ENCODE assay signal across 8 mouse cellular contexts in the genomic region with DNA sequence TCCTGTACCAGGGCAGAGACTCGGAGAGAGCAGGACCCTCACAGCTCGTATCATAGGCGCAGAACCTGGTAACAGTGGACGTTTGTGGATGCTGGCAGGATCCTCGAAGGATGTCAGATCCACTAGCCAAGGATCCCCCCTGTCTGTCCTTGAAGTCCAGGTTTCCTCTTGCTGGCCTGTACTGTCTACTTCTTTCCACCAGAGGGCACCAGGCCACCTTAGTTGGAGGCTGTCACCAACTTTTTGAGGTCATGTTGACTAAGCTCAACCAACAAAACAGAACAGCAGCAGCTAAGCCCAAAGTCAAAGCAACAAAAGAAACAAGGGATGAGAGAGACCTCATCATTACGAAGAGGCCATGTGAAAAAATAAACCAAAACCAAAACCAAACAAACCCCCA. TPM values are rescaled to one million over a fixed set of nuclear protein-coding genes. Genes with fewer than 3 reads are reported as not detected.
DNase-seq lines count a peak whose midpoint lies in the region; TF ChIP-seq lines count a peak whose summit lies in the region.
"Had no signal": no experiment of that assay in that cellular context is flagged by ENCODE, and none has a peak within 500 bp of the region (broad histone marks: within the 10 kb centered on the region; RNA-seq: fewer than 3 reads in every experiment).

No protein-coding gene starts in this region.

- no peak for TF ChIP-seq POLR2A in ES-Bruce4 (IDR thresholded peaks at IDR 0.05; ENCODE audit: insufficient read depth, low read length)
- no peak for TF ChIP-seq POLR2A in lung, adult 2 months (IDR thresholded peaks at IDR 0.05; ENCODE audit: borderline replicate concordance, extremely low read depth, low read depth, low read length)

- peak; percentile 65 for TF ChIP-seq CTCF in ES-Bruce4 (IDR thresholded peaks at IDR 0.05; ENCODE audit: low read depth, low read length)
- TF ChIP-seq CTCF in lung, adult 2 months (IDR thresholded peaks at IDR 0.05; ENCODE audit: insufficient read depth, low read length), result peak; percentile 63

- no peak overlapping the region for H3K9ac ChIP-seq in ES-Bruce4 (ENCODE audit: low read depth, poor library complexity, severe bottlenecking)
- H3K9ac ChIP-seq: limb, embryonic 12.5 days had no signal

- peak; percentile 47 for DNase-seq in layer of hippocampus, adult 11-12 months (ENCODE audit: low spot score)
- no peak for DNase-seq in layer of hippocampus, adult 9-11 months
- DNase-seq in adipocyte (ENCODE audit: low spot score), result peak; percentile 58
- DNase-seq in embryo, embryonic 11 days, result peak; percentile 48
- peak; percentile 27 for DNase-seq in lung, adult 2 months
- DNase-seq in neural tube, embryonic 10.5 days (ENCODE audit: extremely low spot score, low spot score), result no peak

- H3K4me1 ChIP-seq in ES-Bruce4 (ENCODE audit: control insufficient read depth, insufficient read depth, low read length), result no peaks in the 10 kb centered on the region
- peaks cover 9% of the 10 kb centered on the region for H3K4me1 ChIP-seq in lung, adult 2 months (ENCODE audit: control insufficient read depth, insufficient read depth, low read length)

- no peaks in the 10 kb centered on the region for H3K9me3 ChIP-seq in ES-Bruce4 (replicated peaks; ENCODE audit: control insufficient read depth, insufficient read depth, low read length, poor library complexity, severe bottlenecking)
- H3K9me3 ChIP-seq: limb, embryonic 12.5 days had no signal

- H3K36me3 ChIP-seq in ES-Bruce4 (ENCODE audit: control insufficient read depth, insufficient read depth, low read length, poor library complexity, severe bottlenecking), result no peaks in the 10 kb centered on the region
- H3K36me3 ChIP-seq: limb, embryonic 12.5 days had no signal

- 60% methylated on average over 6 of the region's 6 CpGs for WGBS in lung, adult 2 months

- TF ChIP-seq EP300 in ES-Bruce4 (IDR thresholded peaks at IDR 0.05; ENCODE audit: insufficient read depth, low read depth, low read length), result no peak

- no peak overlapping the region for H3K4me3 ChIP-seq in ES-Bruce4 (ENCODE audit: low read depth, low read length)
- no peak overlapping the region for H3K4me3 ChIP-seq in lung, adult 2 months (replicated peaks; ENCODE audit: extremely low read depth, low read depth, low read length)
- H3K4me3 ChIP-seq: limb, embryonic 12.5 days had no signal

- no peak overlapping the region for H3K27ac ChIP-seq in ES-Bruce4 (ENCODE audit: insufficient read depth, low read length)
- H3K27ac ChIP-seq: limb, embryonic 12.5 days had no signal

- no peaks in the 10 kb centered on the region for H3K27me3 ChIP-seq in ES-Bruce4 (ENCODE audit: control insufficient read depth, insufficient read depth, low read length, poor library complexity, severe bottlenecking)

RNA-seq across cellular contexts. Expression of gene Gm6588, which starts 20.9 kb away (rescaled TPM):
- not detected in 2 replicates for polyA plus RNA-seq in ES-Bruce4 (2011; ENCODE audit: insufficient read depth, insufficient read length, low read depth, missing spikeins)
- polyA plus RNA-seq in lung, adult 2 months (2012; rRNA removed), result not detected in 2 replicates
- polyA plus RNA-seq: limb, embryonic 12.5 days had no signal

Comparison
In these comparisons a context has a peak if more than half of its experiments do, and no peak if none do; other contexts are left out.
1. DNase-seq: peak in layer of hippocampus, adult 11-12 months (single experiment), adipocyte (single experiment), embryo, embryonic 11 days (single experiment) and lung, adult 2 months (single experiment); none in layer of hippocampus, adult 9-11 months (single experiment) and neural tube, embryonic 10.5 days (single experiment).